Mouse (Mus musculus) CD4-positive helper T cell, adult 2 months (primary cell): ENCODE results near the gene Camkmt.

ENCODE experiments used
- DNase-seq: peaks from one replicate; pipeline ENCODE4 v3.0.0-alpha.2; 2012; ENCODE audit warnings: low read depth, missing footprints, low spot score

The Camkmt gene

DNA sequence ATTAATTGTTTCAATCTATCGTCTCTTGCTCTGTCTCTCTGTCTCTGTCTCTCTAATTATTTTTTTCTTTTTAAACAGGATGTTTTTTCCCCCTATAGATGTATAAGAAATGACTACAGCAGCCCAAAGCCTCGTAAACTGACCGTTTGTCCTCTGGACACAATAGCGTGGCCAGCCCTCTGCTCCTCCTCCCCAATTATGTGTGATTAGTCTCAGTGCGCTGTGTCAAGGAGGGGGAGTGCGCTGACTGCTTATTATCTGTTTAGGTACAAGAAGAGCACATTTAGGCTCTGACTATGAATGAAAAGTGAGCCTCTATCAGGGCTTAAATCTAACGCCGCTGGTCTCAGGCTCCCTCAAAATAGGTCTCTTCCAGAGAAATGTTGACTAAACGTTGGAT lies 368.2 kb downstream of the Camkmt start:
- DNase-seq = no peak

- DNase-seq = no peak
These were observed 371.2 kb downstream of the Camkmt start for GRCm38 (mm10) chr17:85461577-85461976.

GRCm38 (mm10) chr17:85463497-85464392 lies 373.4 kb downstream of the Camkmt start:
- no peak for DNase-seq

DNA sequence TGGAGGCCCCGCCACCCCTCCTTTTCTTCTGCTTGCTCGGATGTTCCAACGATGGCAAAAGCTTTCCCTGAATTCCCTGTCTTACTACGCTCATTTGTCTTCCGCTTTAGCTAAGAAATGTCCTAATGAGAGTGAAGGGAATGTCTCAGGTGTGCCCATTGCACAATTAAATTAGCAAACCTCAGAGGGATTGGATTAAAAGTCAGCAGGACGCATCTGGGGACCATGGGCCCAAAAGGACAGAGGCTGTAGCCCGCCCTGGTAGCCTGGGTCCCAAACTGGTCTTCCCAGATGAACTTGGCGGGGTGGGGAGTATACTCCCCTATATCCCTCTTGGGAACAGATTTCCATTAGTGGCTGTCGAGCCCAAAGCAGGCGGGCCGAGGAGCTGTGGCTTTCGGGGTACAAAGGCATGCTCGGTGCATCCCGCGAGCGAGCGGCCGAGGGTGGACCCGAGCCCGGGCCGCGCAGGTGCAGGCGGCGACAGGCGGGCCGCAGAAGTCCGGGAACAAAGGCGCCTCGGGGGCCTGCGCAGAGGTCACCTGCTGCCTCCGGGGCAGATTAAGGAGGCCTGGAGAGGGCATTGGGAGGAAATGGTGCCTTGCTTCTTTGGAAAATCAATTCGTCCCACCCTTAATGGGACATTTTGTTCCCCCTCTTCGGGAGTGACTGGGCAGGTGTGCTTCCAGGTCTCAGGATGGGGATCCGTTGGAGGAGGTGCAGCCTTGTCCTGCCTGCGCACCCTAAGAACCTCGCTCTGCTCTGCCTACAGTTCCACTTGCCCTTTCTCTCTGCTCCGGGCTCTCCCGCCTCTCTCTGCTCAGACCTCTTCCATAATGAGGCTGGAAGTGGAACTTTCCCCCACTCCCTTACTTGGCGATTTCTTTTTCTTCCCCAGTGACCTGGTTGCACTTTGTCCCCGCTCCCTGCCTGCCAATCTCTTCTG lies 374.4 kb downstream of the Camkmt start:
- no peak for DNase-seq

DNA sequence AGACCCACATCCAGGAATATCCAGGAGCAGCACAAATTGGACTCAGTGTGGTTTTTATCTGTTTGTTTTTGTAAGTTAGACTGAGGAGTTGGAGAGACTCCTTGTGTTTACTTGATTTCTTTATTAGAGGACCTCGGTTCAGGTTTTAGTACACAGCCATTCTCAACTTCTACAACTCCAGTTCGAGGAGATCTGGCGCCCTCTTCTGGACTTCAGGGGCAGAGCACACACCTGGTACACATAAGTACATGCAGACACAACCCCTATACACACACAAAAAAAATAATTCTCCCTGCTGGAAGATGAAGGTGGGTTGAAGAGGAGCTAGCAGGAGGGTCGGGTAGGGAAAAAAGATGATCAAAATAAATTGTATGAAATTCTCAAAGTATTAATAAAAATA lies 379.4 kb downstream of the Camkmt start:
- no peak for DNase-seq

GRCm38 (mm10) chr17:85472687-85473202 lies 382.4 kb downstream of the Camkmt start:
- no peak for DNase-seq

GRCm38 (mm10) chr17:85473217-85473616 lies 382.9 kb downstream of the Camkmt start:
- DNase-seq = no peak

DNA sequence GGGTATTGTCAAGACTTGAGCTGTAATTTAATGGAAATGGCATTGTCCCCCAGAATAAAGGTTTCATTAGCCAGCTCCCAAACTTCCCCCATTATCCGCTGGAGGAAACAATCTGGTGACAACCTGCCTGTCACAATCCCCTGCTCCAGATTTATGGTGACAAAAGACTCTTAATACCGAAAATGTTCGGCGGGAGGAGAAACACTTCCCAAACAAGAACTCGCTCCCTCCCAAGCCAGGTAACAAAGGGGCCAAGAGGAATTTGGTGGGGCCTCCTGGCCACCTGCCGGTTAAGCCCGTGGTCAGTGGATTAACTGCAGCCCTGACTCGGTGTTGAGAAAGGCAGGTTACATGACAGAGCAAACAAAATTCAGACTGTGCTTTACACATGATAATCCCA lies 383.5 kb downstream of the Camkmt start:
- no peak for DNase-seq

DNA sequence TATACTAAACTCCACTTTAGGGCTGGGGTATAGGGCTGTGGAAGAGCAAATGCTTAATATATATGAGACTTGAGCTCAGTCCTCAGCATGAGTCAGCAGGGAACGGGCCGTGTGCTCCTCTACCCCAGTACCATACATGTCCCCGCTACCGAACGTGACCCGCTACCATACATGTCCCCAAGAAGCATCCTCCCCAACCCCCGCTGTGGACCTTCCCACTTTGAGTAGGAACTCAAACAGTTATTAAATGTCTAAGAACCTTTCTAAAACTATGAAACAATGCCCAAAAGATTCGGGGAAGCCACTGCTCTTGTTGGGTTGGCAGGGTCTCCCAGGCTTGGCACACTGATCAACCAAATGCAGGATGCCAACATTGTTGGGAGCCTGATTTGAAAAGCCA lies 390.9 kb downstream of the Camkmt start:
- no peak for DNase-seq

DNA sequence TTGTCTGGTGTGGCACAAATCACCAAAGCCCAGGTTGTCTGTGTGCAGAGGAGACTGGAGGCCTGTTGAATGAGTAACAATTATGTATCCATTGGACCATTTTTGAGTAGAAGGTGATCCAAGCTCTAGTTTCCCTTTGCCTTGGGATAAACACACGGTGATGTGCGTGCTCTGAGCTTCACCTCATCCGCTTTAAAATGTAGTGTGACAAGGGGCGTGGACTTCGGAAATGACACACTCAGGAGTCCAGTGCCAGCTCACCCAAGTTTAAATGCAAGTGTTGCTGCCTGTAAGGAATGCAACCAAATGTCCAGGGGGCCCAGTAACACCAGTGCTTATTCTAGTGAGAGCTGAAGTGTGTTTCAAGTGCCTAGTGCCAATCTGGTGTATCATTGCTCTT lies 392.7 kb downstream of the Camkmt start:
- no peak for DNase-seq

GRCm38 (mm10) chr17:85484015-85484414 lies 393.7 kb downstream of the Camkmt start:
- DNase-seq = no peak

GRCm38 (mm10) chr17:85484526-85484925 lies 394.2 kb downstream of the Camkmt start:
- no peak for DNase-seq

- no peak for DNase-seq
These were observed 395.0 kb downstream of the Camkmt start for GRCm38 (mm10) chr17:85485065-85485945.

- DNase-seq = no peak
These were observed 395.7 kb downstream of the Camkmt start for GRCm38 (mm10) chr17:85485946-85486533.

- DNase-seq = no peak
These were observed 396.5 kb downstream of the Camkmt start for GRCm38 (mm10) chr17:85486585-85487480.

GRCm38 (mm10) chr17:85487531-85487930 lies 397.2 kb downstream of the Camkmt start:
- no peak for DNase-seq

GRCm38 (mm10) chr17:85488601-85489487 lies 398.5 kb downstream of the Camkmt start:
- DNase-seq = no peak

DNA sequence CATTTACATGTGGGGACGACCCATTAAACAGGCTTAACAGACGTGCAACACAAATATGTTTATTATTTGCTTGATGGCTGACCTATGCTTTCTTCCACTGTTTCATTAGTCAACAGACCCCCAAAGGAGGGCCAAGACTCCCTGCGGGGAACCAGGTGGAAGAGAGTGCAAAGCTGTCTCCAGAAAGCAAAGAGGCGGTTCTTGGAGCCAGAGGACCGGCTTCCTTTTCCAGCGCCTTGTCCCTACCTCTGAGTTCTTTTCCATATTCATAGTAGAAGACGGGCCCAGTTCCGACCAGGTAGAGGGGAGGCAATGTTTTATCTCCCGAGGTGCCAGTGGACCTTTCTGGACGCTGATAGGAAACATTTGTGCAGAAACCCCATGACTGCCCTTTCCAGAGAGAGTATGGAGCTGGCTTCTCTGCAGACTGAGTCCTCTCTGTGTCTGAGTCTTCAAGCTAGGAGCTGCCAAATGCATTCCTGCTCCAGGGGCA lies 399.2 kb downstream of the Camkmt start:
- no peak for DNase-seq

DNA sequence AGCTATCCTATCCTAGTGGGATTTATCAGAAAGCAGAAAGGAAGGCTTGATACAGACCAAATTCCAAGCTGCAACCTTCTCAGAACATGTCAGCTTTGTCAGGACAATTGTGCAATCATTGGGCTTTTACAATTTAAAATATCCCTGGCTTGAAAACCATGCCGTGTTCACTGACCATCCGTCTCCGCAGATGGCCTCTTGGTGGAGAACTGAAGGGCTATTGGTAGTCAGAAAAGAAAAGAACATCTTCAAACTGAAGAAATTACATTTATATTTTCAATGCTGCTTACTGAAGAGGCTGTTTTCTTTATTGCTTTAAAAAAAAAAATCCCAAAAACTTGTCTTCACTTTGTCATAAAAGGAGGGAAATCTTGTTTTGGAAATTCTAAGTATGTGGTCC lies 401.1 kb downstream of the Camkmt start:
- DNase-seq = no peak
